Mouse (Mus musculus) myocyte (in vitro differentiated cells): ENCODE data around the gene Fam186a.

Source experiments
- E2F4 ChIP-seq: IDR thresholded peaks from one replicate; pipeline ENCODE4 v1.6.1; 2011; ENCODE audit warnings: mild to moderate bottlenecking, control low read depth, moderate library complexity; ENCODE audit not compliant: insufficient read depth
- MAX ChIP-seq: IDR thresholded peaks from one replicate; pipeline ENCODE4 v1.6.1; 2011; ENCODE audit warnings: low read depth, mild to moderate bottlenecking, control low read depth
- POLR2A ChIP-seq: IDR thresholded peaks from one replicate; pipeline ENCODE4 v1.6.1; 2011; ENCODE audit warnings: low read depth, mild to moderate bottlenecking, control low read depth, moderate library complexity; ENCODE audit not compliant: insufficient read length
- TCF12 ChIP-seq: IDR thresholded peaks from one replicate; pipeline ENCODE4 v1.6.1; 2011; ENCODE audit warnings: mild to moderate bottlenecking, control low read depth; ENCODE audit not compliant: poor library complexity, insufficient read depth, severe bottlenecking

- no peak for TF ChIP-seq MAX
- TF ChIP-seq E2F4 = no peak
- TF ChIP-seq TCF12 = no peak
- no peak for TF ChIP-seq POLR2A
Measured at GRCm38 (mm10) chr15:99874612-99875333, 92.1 kb downstream of the Fam186a start.
